Mouse (Mus musculus) stomach, postnatal 0 days (tissue): ENCODE data around the gene Pgbd1. TPM values are rescaled to one million over a fixed set of nuclear protein-coding genes. Genes with fewer than 3 reads are reported as not detected.
A peak's percentile ranks its signal among the peaks of the same experiment; 100 is the strongest.

Experiments
- ATAC-seq: fragments of 200-750 bp; cut with Nextera tagmentation; 2 replicates; pipeline ENCODE4 v1.8.0; 2017; ENCODE audit not compliant: low FRiP score, low TSS enrichment
- DNase-seq: peaks from one replicate; pipeline ENCODE4 v3.0.0-alpha.2; 2016; ENCODE audit warnings: low spot score
- H3K27ac ChIP-seq: fragments of 300-500 bp; sonication (generic); replicated peaks from 2 replicates; pipeline ENCODE4 v1.5.1; 2014; ENCODE audit warnings: mild to moderate bottlenecking, control low read depth
- H3K27me3 ChIP-seq: fragments of 300-500 bp; sonication (generic); 2 replicates; pipeline ENCODE4 v1.6.1; 2014; ENCODE audit warnings: low read length; ENCODE audit not compliant: control insufficient read depth, insufficient read depth
- H3K36me3 ChIP-seq: fragments of 300-500 bp; sonication (generic); 2 replicates; pipeline ENCODE4 v1.6.1; 2014; ENCODE audit warnings: low read length, mixed read lengths; ENCODE audit not compliant: control insufficient read depth, insufficient read depth
- H3K4me1 ChIP-seq: fragments of 300-500 bp; sonication (generic); replicated peaks from 2 replicates; pipeline ENCODE4 v1.6.1; 2014; ENCODE audit warnings: antibody characterized with exemption; ENCODE audit not compliant: control insufficient read depth, insufficient read depth
- H3K4me2 ChIP-seq: fragments of 300-500 bp; sonication (generic); replicated peaks from 2 replicates; pipeline ENCODE4 v1.6.1; 2014; ENCODE audit warnings: low read depth, mild to moderate bottlenecking, control low read depth, moderate library complexity
- H3K4me3 ChIP-seq: fragments of 300-500 bp; sonication (generic); 2 replicates; pipeline ENCODE4 v1.5.1; 2014; ENCODE audit warnings: low read depth, low read length, control low read depth
- H3K9ac ChIP-seq: fragments of 300-500 bp; sonication (generic); 2 replicates; pipeline ENCODE4 v1.6.1; 2014; ENCODE audit warnings: mild to moderate bottlenecking, low read length, control low read depth, mixed read lengths
- H3K9me3 ChIP-seq: fragments of 300-500 bp; sonication (generic); 2 replicates; pipeline ENCODE4 v1.6.1; 2016; ENCODE audit warnings: low read length; ENCODE audit not compliant: control insufficient read depth
- CTCF ChIP-seq: IDR thresholded peaks from 2 replicates; pipeline ENCODE4 v1.5.1; 2016; ENCODE audit warnings: antibody characterized with exemption, low read depth, mild to moderate bottlenecking, moderate library complexity
- EP300 ChIP-seq: optimal IDR thresholded peaks from 2 replicates; pipeline ENCODE3; 2016; ENCODE audit warnings: antibody characterized with exemption
- WGBS: fragments of 180-500 bp; shearing (Covaris S2); extraction: QIAGEN DNeasy Blood & Tissue Kit; methylation state at CpG from one replicate; pipeline ENCODE4 v1.1.7; 2014; 5-methylcytosine and 5-hydroxymethylcytosine counted together
- polyA plus RNA-seq: library from polyadenylated mRNA; unstranded; fragments of >200 nt; fragmentation: Nextera tagmentation; extraction: Ambion mirVana; gene quantifications from 2 replicates; pipeline ENCODE4 v1.2.1, GENCODE M21; 2015

Gene Pgbd1
- polyA plus RNA-seq, 1 experiment from 2014 or later, result 0.90 TPM

DNA sequence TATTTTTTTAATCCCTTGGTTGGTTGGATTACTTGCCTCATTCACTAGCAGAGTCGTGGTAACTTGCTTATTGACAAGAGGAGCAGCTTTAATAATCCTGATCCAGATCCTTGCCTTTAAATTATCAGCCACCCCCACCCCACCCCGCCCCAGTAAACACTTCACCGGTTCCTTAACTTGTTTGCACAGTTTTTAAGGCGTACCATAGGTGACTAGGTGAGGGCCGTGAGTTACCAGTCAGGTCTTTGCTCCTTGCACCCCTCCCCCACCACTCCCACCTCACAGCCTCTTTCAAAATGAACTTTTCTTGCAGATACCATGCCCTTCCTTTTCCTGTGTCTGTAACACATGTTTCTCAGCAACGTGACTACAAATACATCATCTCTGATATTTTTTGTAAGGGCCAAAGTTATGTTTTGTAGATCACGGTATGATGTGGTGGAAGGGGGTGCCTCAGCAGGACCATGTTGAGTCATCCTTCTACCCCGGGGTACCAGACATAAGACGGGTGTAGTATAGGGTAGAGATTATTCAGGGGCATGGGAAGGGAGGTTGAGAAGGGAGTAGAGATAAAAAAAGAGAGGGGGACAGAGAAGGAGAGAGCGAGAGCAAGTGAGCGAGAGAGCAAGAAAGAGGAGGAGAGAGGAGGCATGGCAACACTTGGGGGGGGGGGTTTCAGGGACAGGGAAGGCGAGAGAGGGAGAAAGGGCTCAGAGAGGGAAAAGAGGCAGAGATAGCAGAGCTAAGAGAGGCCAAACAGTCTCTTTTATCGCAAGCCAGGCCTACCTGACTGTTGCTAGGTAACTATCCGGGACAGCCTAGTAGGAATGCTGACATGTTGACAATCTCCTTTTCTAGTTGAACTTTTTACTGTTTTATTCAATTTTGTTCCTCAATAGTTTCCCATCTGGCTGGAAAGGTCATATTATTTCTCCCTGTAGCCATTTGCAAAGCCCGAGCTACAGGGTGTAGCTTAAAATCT, 26.3 kb downstream of the Pgbd1 start:
- Histone ChIP-seq H3K4me1 (no peaks in the 10 kb centered on the region), H3K9me3 (no peaks in the 10 kb centered on the region), H3K4me2 (no peak overlapping the region), H3K36me3 (no peaks in the 10 kb centered on the region), H3K9ac (no peak overlapping the region), H3K4me3 (no peak overlapping the region), H3K27me3 (no peaks in the 10 kb centered on the region), H3K27ac (peak overlapping the region; percentile 61)
- WGBS, result 43% methylated on average over 15 of the region's 15 CpGs
- ATAC-seq, result peak; percentile 81
- TF ChIP-seq EP300 (no peak), CTCF (no peak)
- DNase-seq, result peak; percentile 68

- Histone ChIP-seq H3K27ac (peak overlapping the region; percentile 82; the same call in 1 of the 2 replicates), H3K36me3 (no peaks in the 10 kb centered on the region), H3K4me2 (peak overlapping the region; percentile 68), H3K4me3 (peak overlapping the region; percentile 51), H3K27me3 (no peaks in the 10 kb centered on the region), H3K9me3 (no peaks in the 10 kb centered on the region), H3K4me1 (peaks cover 5% of the 10 kb centered on the region; the same call in 1 of the 2 replicates), H3K9ac (no peak overlapping the region)
- WGBS, result 50% methylated on average over 11 of the region's 11 CpGs
- TF ChIP-seq EP300 (no peak), CTCF (no peak)
- DNase-seq (no peak), ATAC-seq (no peak; the same call in 1 of the 2 replicates)
These were observed 31.9 kb downstream of the Pgbd1 start for GRCm38 (mm10) chr13:21408805-21409459.

DNA sequence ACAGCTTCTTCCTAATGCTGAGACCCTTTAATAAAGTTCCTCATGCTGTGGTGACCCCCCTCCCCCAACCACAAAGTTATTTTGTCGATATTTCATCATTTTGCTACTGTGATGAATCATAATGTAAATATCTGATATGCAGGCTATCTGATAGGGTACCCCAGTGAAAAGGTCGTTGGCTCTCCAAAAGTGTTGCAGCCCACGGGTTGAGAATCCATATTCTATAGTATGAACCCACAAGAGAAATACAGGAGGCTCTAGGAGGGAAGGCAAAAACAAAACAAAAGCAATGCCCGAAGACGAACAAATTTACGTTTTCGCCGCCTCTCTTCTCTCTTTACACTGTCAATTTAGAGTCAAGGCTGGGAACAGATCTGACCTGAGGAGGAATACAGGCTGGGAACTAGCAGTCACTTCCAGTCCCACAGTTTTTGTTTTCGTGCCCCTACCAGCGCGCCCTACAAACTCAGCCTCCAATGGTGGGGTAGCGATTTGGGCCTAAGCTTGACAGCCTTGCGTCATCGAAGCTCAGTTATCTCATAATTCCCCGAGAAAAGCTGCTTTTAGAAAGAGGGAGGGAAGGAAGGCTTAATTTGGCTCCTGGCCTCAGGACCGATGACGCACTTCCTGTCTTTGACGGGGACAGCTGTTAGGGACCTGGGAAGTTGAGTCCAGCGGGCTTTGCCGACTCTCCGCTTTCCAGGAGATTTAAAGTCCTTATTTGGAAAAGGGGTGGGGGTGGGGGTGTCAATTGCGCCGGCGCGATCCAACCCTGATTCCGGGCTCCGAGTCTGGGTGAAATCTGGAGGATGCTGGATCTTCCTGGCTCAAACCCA, 32.7 kb downstream of the Pgbd1 start:
- H3K9ac ChIP-seq, result peak overlapping the region; percentile 69
- peak overlapping the region; percentile 82 for H3K27ac ChIP-seq
- ATAC-seq (peak; percentile 92), DNase-seq (peak; percentile 80)
- H3K27me3 ChIP-seq, result no peaks in the 10 kb centered on the region
- peaks cover 5% of the 10 kb centered on the region; the same call in 1 of the 2 replicates for H3K4me1 ChIP-seq
- H3K4me2 ChIP-seq, result peak overlapping the region; percentile 68
- TF ChIP-seq CTCF (no peak), EP300 (no peak)
- peak overlapping the region; percentile 51 for H3K4me3 ChIP-seq
- 4% methylated on average over 27 of the region's 27 CpGs for WGBS
- H3K9me3 ChIP-seq, result no peaks in the 10 kb centered on the region
- no peaks in the 10 kb centered on the region for H3K36me3 ChIP-seq

DNA sequence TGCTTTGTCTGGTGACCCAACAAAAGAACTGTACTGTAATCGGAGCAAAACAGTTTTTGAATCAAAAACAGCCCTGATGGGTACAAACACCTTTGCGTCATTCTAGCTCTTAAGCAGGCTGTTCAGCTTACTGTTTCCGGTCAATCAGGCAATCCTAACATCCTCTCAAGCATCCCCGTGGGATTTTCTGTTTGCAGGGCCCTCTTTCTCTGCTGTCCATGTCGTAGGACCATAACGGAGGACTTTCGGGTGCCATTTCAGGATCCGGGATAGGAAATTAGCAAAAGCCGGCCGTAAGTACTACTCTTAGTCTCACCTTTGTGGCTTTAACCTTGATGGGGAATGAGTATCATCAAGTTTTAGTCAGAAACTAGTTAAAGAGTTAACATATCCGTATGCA, 33.5 kb downstream of the Pgbd1 start:
- DNase-seq (no peak), ATAC-seq (no peak)
- Histone ChIP-seq H3K4me2 (peak overlapping the region; percentile 68; the same call in 1 of the 2 replicates), H3K27me3 (no peaks in the 10 kb centered on the region), H3K4me1 (peaks cover 5% of the 10 kb centered on the region; the same call in 1 of the 2 replicates), H3K27ac (no peak overlapping the region), H3K36me3 (no peaks in the 10 kb centered on the region), H3K9ac (no peak overlapping the region), H3K9me3 (no peaks in the 10 kb centered on the region), H3K4me3 (peak overlapping the region; percentile 51; the same call in 1 of the 2 replicates)
- TF ChIP-seq EP300, result no peak
- no peak for TF ChIP-seq CTCF
- 78% methylated on average over 11 of the region's 11 CpGs for WGBS

- WGBS, result 0% methylated on average over 2 of the region's 2 CpGs
- ATAC-seq (no peak), DNase-seq (no peak)
- H3K9ac ChIP-seq, result peak overlapping the region; percentile 90
- H3K36me3 ChIP-seq, result no peaks in the 10 kb centered on the region
- H3K4me1 ChIP-seq, result peaks cover 1% of the 10 kb centered on the region; the same call in 1 of the 2 replicates
- H3K4me3 ChIP-seq, result peak overlapping the region; percentile 78
- H3K27ac ChIP-seq, result no peak overlapping the region
- no peaks in the 10 kb centered on the region for H3K9me3 ChIP-seq
- TF ChIP-seq EP300, result no peak
- no peak for TF ChIP-seq CTCF
- peak overlapping the region; percentile 72 for H3K4me2 ChIP-seq
- no peaks in the 10 kb centered on the region for H3K27me3 ChIP-seq
These were observed 38.0 kb downstream of the Pgbd1 start for GRCm38 (mm10) chr13:21402848-21403247.
